Mouse (Mus musculus) liver, embryonic 11.5 days (tissue): Measurements from ENCODE around the gene St8sia1. TPM values are rescaled to one million over a fixed set of nuclear protein-coding genes. Genes with fewer than 3 reads are reported as not detected.
A peak's percentile ranks its signal among the peaks of the same experiment; 100 is the strongest.

Experiments used
- ATAC-seq: fragments of 200-750 bp; cut with Nextera tagmentation; replicated peaks from 2 replicates; pipeline ENCODE4 v1.8.0; 2017; ENCODE audit warnings: moderate number of reproducible peaks, mild to moderate bottlenecking, moderate TSS enrichment, moderate library complexity; ENCODE audit not compliant: low FRiP score
- DNase-seq: peaks from one replicate; pipeline ENCODE4 v3.0.0-alpha.2; 2017; ENCODE audit warnings: low spot score
- H3K27ac ChIP-seq: fragments of 300-500 bp; sonication (generic); 2 replicates; pipeline ENCODE4 v1.5.1; 2014; ENCODE audit warnings: mild to moderate bottlenecking, low read depth, low read length, control low read depth
- H3K27me3 ChIP-seq: fragments of 300-500 bp; sonication (generic); replicated peaks from 2 replicates; pipeline ENCODE4 v1.6.1; 2014; ENCODE audit warnings: low read length, mixed read lengths; ENCODE audit not compliant: control insufficient read depth, insufficient read depth
- H3K36me3 ChIP-seq: fragments of 300-500 bp; sonication (generic); 2 replicates; pipeline ENCODE4 v1.6.1; 2014; ENCODE audit warnings: mild to moderate bottlenecking, low read length, moderate library complexity, mixed read lengths; ENCODE audit not compliant: control insufficient read depth, insufficient read depth
- H3K4me1 ChIP-seq: fragments of 300-500 bp; sonication (generic); replicated peaks from 2 replicates; pipeline ENCODE4 v1.6.1; 2014; ENCODE audit warnings: low read length, mixed read lengths; ENCODE audit not compliant: control insufficient read depth, insufficient read depth
- H3K4me2 ChIP-seq: fragments of 300-500 bp; sonication (generic); 2 replicates; pipeline ENCODE4 v1.6.1; 2014; ENCODE audit warnings: mild to moderate bottlenecking, control low read depth, moderate library complexity
- H3K4me3 ChIP-seq: fragments of 300-500 bp; sonication (generic); 2 replicates; pipeline ENCODE4 v1.5.1; 2014; ENCODE audit warnings: low read depth, low read length, control low read depth
- H3K9ac ChIP-seq: fragments of 300-500 bp; sonication (generic); 2 replicates; pipeline ENCODE4 v1.6.1; 2014; ENCODE audit warnings: low read depth, low read length, control low read depth
- H3K9me3 ChIP-seq: fragments of 300-500 bp; sonication (generic); 2 replicates; pipeline ENCODE4 v1.6.1; 2016; ENCODE audit warnings: low read length, inconsistent platforms, mixed read lengths; ENCODE audit not compliant: control insufficient read depth
- WGBS: fragments of 180-500 bp; shearing (Covaris S2); extraction: QIAGEN DNeasy Blood & Tissue Kit; methylation state at CpG from one replicate; pipeline ENCODE4 v1.1.7; 2014; 5-methylcytosine and 5-hydroxymethylcytosine counted together
- polyA plus RNA-seq: library from polyadenylated mRNA; unstranded; fragments of >200 nt; fragmentation: Nextera tagmentation; extraction: Ambion mirVana; gene quantifications from 2 replicates; pipeline ENCODE4 v1.2.1, GENCODE M21; 2014

The St8sia1 gene
- polyA plus RNA-seq, 1 experiment from 2014 or later: 2.1 TPM

DNA sequence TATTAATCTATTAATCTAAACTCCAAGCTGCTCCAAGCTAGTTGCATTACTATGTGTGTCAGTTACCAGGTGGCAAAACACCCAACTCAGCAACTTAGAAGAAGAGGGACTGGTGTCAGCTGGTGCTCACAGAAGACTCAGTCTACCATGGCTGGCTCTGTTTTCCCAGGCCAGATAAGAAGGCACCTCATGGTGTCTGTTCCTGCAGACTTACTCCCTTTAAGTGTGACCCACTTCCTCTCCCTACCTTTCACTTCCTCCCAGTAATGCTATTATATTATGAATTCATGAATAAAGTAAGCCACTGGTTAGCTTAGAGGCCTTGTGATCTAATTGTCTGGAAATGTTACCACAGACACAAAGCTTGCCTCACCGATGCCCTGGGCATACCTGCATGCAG, 3.2 kb upstream of the St8sia1 start:
- no peak overlapping the region for H3K9ac ChIP-seq
- no peaks in the 10 kb centered on the region; the same call in 1 of the 2 replicates for H3K4me1 ChIP-seq
- no peak for DNase-seq
- H3K36me3 ChIP-seq: no peaks in the 10 kb centered on the region
- WGBS: 79% methylated on average over 1 of the region's 1 CpGs
- H3K27me3 ChIP-seq: peaks cover 27% of the 10 kb centered on the region
- H3K27ac ChIP-seq: no peak overlapping the region
- no peak overlapping the region for H3K4me3 ChIP-seq
- H3K4me2 ChIP-seq: no peak overlapping the region
- ATAC-seq: no peak
- no peaks in the 10 kb centered on the region for H3K9me3 ChIP-seq

DNA sequence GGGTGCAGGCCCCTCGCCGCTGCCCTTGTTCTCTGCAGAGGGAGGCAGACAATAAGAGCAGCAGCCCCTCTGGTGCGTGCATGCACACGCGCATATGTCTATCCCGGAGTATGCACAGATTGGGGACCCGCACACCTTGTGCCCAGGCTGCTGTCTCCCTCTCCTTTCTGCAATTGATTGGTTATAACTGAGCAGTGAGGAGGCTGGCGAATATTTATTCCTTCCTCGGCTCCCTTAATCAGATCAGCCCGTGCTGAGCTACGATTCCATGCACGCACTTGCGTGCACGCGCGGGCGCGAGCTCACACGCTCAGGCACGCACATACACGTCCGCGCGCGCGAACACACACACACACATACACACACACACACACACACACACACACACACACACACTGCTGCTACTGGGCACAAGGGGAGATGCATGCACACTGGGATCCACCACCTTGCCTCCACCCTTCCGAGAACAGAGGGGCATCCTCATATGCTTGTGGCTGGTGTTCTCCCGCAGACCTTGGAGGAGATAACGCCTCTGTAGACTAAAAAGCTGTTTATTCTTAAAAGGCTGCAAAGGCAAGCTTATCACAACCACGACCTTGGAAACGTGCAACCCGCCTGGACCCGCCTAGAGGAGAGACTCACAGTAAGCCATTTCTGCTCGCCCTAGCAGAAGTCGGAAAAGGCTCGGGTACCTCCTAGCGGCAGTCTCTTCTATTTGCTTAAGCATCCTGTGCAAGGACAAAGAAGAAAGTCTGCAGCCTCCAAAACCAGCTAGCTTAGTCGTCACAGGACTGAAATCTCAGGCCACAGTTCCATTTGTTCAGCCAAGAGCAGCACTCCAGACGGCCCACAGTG, 506 bp upstream of the St8sia1 start:
- no peaks in the 10 kb centered on the region; the same call in 1 of the 2 replicates for H3K4me1 ChIP-seq
- H3K36me3 ChIP-seq: no peaks in the 10 kb centered on the region
- 1% methylated on average over 39 of the region's 39 CpGs for WGBS
- peak overlapping the region; percentile 75 for H3K4me2 ChIP-seq
- peak overlapping the region; percentile 57 for H3K4me3 ChIP-seq
- H3K27me3 ChIP-seq: peaks cover 32% of the 10 kb centered on the region
- no peaks in the 10 kb centered on the region for H3K9me3 ChIP-seq
- DNase-seq (peak; percentile 72), ATAC-seq (peak; percentile 83)
- no peak overlapping the region for H3K27ac ChIP-seq
- H3K9ac ChIP-seq: peak overlapping the region; percentile 55

DNA sequence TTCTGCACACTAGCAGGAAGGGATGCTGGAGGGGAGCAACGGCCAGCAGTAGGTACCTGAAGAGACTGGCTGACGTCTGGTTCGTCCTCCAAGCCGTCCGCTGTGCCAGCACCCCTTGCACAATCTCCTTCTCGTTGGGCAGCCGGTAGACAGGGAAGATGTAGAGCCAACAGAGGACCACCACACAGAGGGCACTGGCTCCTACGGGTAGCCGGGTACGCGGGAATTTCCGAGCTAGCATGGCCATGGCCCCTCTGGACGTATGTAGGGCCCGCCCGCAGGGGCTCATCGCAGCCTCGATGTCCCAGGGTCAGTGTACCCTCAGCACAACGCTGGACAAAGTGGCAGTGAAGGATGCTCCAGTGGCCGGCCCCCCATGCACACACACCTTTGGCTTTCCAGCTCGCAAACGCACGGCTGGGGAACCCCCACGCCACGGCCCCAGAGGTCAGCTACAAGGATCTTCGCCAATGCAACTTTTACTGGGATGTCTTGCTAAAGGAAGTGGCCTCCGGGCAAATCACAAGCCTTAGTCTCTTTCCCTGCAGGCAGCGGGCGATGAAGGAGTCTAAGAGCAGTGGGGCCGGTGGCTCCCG, 674 bp downstream of the St8sia1 start:
- no peaks in the 10 kb centered on the region; the same call in 1 of the 2 replicates for H3K4me1 ChIP-seq
- ATAC-seq: no peak
- no peaks in the 10 kb centered on the region for H3K9me3 ChIP-seq
- no peak overlapping the region for H3K27ac ChIP-seq
- peak overlapping the region; percentile 57 for H3K4me3 ChIP-seq
- peak overlapping the region; percentile 46; the same call in 1 of the 2 replicates for H3K9ac ChIP-seq
- no peak for DNase-seq
- H3K36me3 ChIP-seq: no peaks in the 10 kb centered on the region
- WGBS: 26% methylated on average over 30 of the region's 30 CpGs
- peaks cover 32% of the 10 kb centered on the region for H3K27me3 ChIP-seq
- H3K4me2 ChIP-seq: peak overlapping the region; percentile 75

DNA sequence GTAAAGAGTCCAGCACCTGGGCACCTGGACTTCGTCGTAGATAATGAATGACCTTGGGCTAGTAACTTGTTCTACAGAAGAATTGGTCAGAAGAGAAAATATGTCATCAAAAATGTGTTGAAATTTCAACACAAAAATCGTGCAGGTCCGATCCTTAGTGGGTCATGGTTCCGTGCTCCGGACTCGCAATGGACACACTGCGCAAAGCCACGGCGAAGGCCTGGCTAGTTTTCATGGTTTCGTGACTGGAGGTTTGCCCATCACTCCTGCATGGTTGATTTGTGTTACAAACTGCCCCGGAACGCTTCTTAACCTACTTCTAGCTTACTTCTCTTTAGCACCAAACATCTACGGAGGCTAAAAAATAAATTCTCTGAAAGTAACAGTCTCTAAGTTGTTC, 1.4 kb downstream of the St8sia1 start:
- 0 out of 2 replicates have a peak overlapping the region, but pooled peaks have one; percentile 10 for H3K4me2 ChIP-seq
- ATAC-seq (no peak), DNase-seq (no peak)
- H3K36me3 ChIP-seq: no peaks in the 10 kb centered on the region
- peaks cover 32% of the 10 kb centered on the region for H3K27me3 ChIP-seq
- H3K9ac ChIP-seq: no peak overlapping the region
- no peaks in the 10 kb centered on the region for H3K9me3 ChIP-seq
- H3K4me3 ChIP-seq: no peak overlapping the region; the same call in 1 of the 2 replicates
- H3K4me1 ChIP-seq: no peaks in the 10 kb centered on the region; the same call in 1 of the 2 replicates
- WGBS: 85% methylated on average over 14 of the region's 14 CpGs
- no peak overlapping the region for H3K27ac ChIP-seq

DNA sequence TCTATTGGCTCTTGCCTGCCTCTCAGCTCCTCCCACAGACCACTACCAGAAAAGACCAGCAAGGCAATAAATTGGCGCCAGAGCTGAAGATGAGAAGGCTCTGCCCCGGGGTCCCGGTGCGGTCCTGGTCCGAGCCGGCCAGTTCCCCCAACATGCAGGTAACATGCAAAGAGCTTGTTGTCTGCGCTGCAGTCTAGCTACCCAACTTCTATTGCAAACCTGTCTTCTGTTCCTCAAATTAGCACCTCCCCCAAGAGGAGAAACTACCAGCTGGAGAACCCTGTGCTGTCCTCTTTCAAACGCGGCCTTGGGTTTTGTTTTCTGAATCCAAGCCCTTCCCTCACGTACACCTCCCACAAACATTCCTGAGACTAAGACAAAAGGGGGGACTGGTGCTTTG, 1.8 kb downstream of the St8sia1 start:
- WGBS: 72% methylated on average over 10 of the region's 10 CpGs
- H3K9me3 ChIP-seq: no peaks in the 10 kb centered on the region
- no peak overlapping the region for H3K27ac ChIP-seq
- H3K36me3 ChIP-seq: no peaks in the 10 kb centered on the region
- DNase-seq (no peak), ATAC-seq (no peak)
- H3K9ac ChIP-seq: no peak overlapping the region
- no peaks in the 10 kb centered on the region; the same call in 1 of the 2 replicates for H3K4me1 ChIP-seq
- H3K4me2 ChIP-seq: 0 out of 2 replicates have a peak overlapping the region, but pooled peaks have one; percentile 10
- no peak overlapping the region; the same call in 1 of the 2 replicates for H3K4me3 ChIP-seq
- peaks cover 32% of the 10 kb centered on the region for H3K27me3 ChIP-seq

DNA sequence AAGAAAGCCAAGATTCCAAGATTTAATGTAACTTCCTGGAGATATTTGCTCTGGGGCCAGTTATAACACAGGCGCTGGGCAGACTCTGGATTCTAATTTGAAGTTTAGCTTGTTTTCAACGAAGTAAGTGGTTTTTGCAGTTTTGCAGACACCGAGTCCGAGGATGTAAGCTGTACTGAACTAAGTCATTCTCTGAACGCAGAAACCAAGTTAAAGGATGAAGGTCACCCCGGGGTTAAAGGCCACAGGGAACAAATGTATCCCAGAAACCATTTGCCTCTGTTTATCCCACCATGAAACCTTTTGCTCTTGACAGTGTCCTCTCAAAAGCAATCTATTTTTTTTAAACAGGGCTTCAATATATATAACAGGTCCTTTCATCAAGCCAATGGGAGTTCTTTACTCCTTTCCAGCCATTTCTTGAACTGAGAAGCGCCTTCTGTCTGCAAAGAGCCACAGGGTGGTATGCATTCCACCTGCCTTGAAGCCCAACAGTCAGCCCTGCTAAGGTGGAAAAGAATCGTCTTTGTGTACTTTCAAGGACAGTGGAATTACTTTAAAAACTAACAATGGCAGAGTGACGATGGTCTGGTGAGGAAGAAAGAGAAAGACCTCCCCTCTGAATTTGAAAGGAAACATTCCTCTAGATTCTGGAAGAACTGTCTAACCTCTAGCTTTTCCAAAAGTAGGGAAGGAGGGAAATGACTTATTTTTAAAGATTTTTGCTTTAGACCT, 2.4 kb downstream of the St8sia1 start:
- Histone ChIP-seq H3K9me3 (no peaks in the 10 kb centered on the region), H3K27me3 (peaks cover 32% of the 10 kb centered on the region), H3K9ac (no peak overlapping the region), H3K4me1 (no peaks in the 10 kb centered on the region; the same call in 1 of the 2 replicates), H3K4me2 (peak overlapping the region; percentile 8; the same call in 1 of the 2 replicates), H3K4me3 (no peak overlapping the region), H3K36me3 (no peaks in the 10 kb centered on the region), H3K27ac (no peak overlapping the region)
- ATAC-seq (no peak), DNase-seq (no peak)
- WGBS: 79% methylated on average over 9 of the region's 9 CpGs

DNA sequence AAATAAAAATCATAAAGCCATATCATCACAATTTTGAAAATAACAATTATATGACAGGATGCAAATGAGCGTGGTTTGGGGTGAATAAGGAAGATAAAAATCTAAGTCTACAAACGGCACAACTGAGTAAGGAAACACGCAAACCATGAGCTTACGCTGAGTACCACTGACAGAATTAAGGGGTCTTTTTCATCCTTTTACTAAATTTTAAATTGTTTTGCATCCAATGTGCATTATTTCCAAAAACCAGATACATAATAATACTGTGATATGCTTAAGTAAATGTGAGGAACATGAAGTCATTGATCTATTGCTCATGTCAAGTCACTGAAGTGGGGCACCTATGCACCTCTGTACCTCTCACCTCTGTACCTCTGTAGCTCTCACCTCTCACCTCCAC, 7.7 kb downstream of the St8sia1 start:
- H3K4me2 ChIP-seq: no peak overlapping the region
- H3K9ac ChIP-seq: no peak overlapping the region
- H3K27me3 ChIP-seq: no peaks in the 10 kb centered on the region
- H3K36me3 ChIP-seq: no peaks in the 10 kb centered on the region
- H3K4me3 ChIP-seq: no peak overlapping the region
- DNase-seq: no peak
- H3K4me1 ChIP-seq: peaks cover 6% of the 10 kb centered on the region; the same call in 1 of the 2 replicates
- H3K9me3 ChIP-seq: no peaks in the 10 kb centered on the region
- 79% methylated on average over 4 of the region's 4 CpGs for WGBS
- ATAC-seq: no peak
- H3K27ac ChIP-seq: no peak overlapping the region

DNA sequence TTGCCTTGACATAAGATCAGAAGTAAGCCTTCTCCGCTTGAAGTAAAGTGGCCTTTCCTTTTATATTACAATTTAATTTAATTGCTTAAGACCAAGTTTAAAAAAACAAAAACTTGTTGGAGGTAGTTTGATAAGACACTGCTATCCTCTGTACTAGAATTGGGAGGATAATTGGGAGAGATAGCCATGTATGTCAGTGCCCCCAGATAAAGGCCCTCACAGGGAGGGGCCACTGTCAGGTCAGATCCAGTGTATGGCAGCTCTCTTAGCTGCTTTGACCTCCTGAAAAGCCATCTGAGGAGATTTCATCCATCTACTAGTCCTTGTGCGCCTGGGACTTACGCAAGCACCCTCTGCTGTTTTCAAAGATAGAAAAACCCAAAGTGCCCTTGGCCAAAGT, 9.0 kb downstream of the St8sia1 start:
- 75% methylated on average over 3 of the region's 3 CpGs for WGBS
- H3K27ac ChIP-seq: no peak overlapping the region
- no peak for DNase-seq
- no peaks in the 10 kb centered on the region for H3K27me3 ChIP-seq
- H3K4me3 ChIP-seq: no peak overlapping the region
- no peak overlapping the region for H3K9ac ChIP-seq
- no peaks in the 10 kb centered on the region for H3K36me3 ChIP-seq
- no peak overlapping the region for H3K4me2 ChIP-seq
- H3K9me3 ChIP-seq: no peaks in the 10 kb centered on the region
- ATAC-seq: peak; percentile 67; the same call in 1 of the 2 replicates
- peaks cover 6% of the 10 kb centered on the region; the same call in 1 of the 2 replicates for H3K4me1 ChIP-seq
